Comparison of ENCODE assay signal across 8 mouse cellular contexts in the genomic region with DNA sequence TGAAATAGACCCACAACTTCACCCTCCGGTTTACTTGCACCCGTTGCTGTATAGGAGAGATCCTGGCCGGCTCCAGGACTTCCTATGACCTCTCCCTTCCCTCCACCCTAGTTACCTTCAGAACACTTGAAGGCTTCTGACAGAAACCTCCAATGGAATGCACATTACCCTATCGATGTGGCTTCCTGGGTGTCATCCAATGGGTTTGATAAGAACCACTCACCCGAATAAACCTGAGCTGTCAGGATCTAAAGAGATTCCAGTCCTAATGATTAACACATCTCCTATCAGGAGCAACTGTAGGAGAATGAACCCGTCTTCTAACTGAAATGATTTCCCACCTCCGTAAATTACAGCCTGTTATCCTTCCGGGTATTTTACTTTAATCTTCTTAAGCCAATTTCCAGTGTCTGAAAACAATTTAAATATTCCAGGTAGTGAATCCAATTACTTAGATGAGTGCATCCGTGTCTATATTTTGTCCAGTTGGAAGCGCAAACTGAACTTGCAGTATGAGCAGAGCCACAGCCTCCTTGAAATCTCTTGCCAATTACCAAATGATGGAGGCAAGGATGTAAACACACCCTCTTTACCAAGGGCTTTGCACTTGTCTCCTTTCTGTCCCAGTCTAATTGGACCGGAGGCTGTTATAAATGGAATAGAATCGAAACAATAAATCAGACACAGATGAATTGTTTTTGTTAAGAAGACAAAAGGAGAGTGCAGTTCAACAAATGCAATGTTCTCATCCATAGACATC. TPM values are rescaled to one million over a fixed set of nuclear protein-coding genes. Genes with fewer than 3 reads are reported as not detected.
A peak's percentile ranks its signal among the peaks of the same experiment; 100 is the strongest.
DNase-seq lines count a peak whose midpoint lies in the region; ATAC-seq and TF ChIP-seq lines count a peak whose summit lies in the region.

No protein-coding gene starts in this region.

- peak overlapping the region; percentile 95 for H3K4me2 ChIP-seq in heart, embryonic 13.5 days
- H3K4me2 ChIP-seq in embryonic facial prominence, embryonic 15.5 days (replicated peaks): peak overlapping the region; percentile 92
- peak overlapping the region; percentile 84 for H3K4me2 ChIP-seq in intestine, postnatal 0 days (replicated peaks; ENCODE audit: low read depth)
- H3K4me2 ChIP-seq in midbrain, embryonic 16.5 days (ENCODE audit: low read length): peak overlapping the region; percentile 83

- TF ChIP-seq CTCF in intestine, postnatal 0 days (IDR thresholded peaks at IDR 0.05; ENCODE audit: low read depth): no peak

- H3K27ac ChIP-seq in heart, embryonic 13.5 days (replicated peaks): no peak overlapping the region
- no peak overlapping the region for H3K27ac ChIP-seq in embryonic facial prominence, embryonic 15.5 days (replicated peaks)
- H3K27ac ChIP-seq in intestine, postnatal 0 days (ENCODE audit: low read depth, low read length): no peak overlapping the region
- H3K27ac ChIP-seq in midbrain, embryonic 16.5 days (ENCODE audit: low read length): no peak overlapping the region

- H3K9ac ChIP-seq in heart, embryonic 13.5 days: peak overlapping the region; percentile 86; the same call in 1 of the 2 replicates
- H3K9ac ChIP-seq in embryonic facial prominence, embryonic 15.5 days: no peak overlapping the region
- H3K9ac ChIP-seq in intestine, postnatal 0 days (ENCODE audit: low read depth, low read length): no peak overlapping the region
- peak overlapping the region; percentile 89 for H3K9ac ChIP-seq in midbrain, embryonic 16.5 days (ENCODE audit: low read depth, low read length)

- no peak for DNase-seq in heart, adult 18-20 months
- DNase-seq in urinary bladder, postnatal 4 days (ENCODE audit: low spot score in 2 of 2): no peak
- no peak for DNase-seq in MN1 (ENCODE audit: low spot score)
- DNase-seq in ovary, adult 18-20 months (ENCODE audit: low spot score): no peak

- H3K9me3 ChIP-seq in heart, embryonic 13.5 days: no peaks in the 10 kb centered on the region
- H3K9me3 ChIP-seq in embryonic facial prominence, embryonic 15.5 days (replicated peaks): no peaks in the 10 kb centered on the region
- H3K9me3 ChIP-seq in intestine, postnatal 0 days (ENCODE audit: control insufficient read depth): no peaks in the 10 kb centered on the region
- H3K9me3 ChIP-seq in midbrain, embryonic 16.5 days (replicated peaks; ENCODE audit: control insufficient read depth, low read length, poor library complexity, severe bottlenecking): no peaks in the 10 kb centered on the region

- no peak for ATAC-seq in heart, embryonic 13.5 days (ENCODE audit: extremely low read depth, insufficient number of reproducible peaks, low FRiP score, low TSS enrichment)
- no peak for ATAC-seq in embryonic facial prominence, embryonic 15.5 days (ENCODE audit: insufficient number of reproducible peaks, low FRiP score, low TSS enrichment, low read depth)
- ATAC-seq in intestine, postnatal 0 days: no peak
- ATAC-seq in midbrain, embryonic 16.5 days: no peak

- peaks cover 18% of the 10 kb centered on the region for H3K27me3 ChIP-seq in heart, embryonic 13.5 days (replicated peaks)
- no peaks in the 10 kb centered on the region; the same call in 1 of the 2 replicates for H3K27me3 ChIP-seq in embryonic facial prominence, embryonic 15.5 days
- H3K27me3 ChIP-seq in intestine, postnatal 0 days (replicated peaks; ENCODE audit: control insufficient read depth, insufficient read depth, low read length): no peaks in the 10 kb centered on the region; the same call in 1 of the 2 replicates
- no peaks in the 10 kb centered on the region for H3K27me3 ChIP-seq in midbrain, embryonic 16.5 days (ENCODE audit: control insufficient read depth, insufficient read depth, low read depth, low read length)

- peak overlapping the region; percentile 78 for H3K4me3 ChIP-seq in heart, embryonic 13.5 days
- H3K4me3 ChIP-seq in embryonic facial prominence, embryonic 15.5 days (replicated peaks): peak overlapping the region; percentile 68
- peak overlapping the region; percentile 64 for H3K4me3 ChIP-seq in intestine, postnatal 0 days (ENCODE audit: low read depth, low read length)
- H3K4me3 ChIP-seq in midbrain, embryonic 16.5 days (ENCODE audit: low read depth, low read length): peak overlapping the region; percentile 79

- peaks cover 10% of the 10 kb centered on the region for H3K4me1 ChIP-seq in heart, embryonic 13.5 days
- H3K4me1 ChIP-seq in embryonic facial prominence, embryonic 15.5 days: peaks cover 12% of the 10 kb centered on the region; the same call in 1 of the 2 replicates
- no peaks in the 10 kb centered on the region for H3K4me1 ChIP-seq in intestine, postnatal 0 days (replicated peaks; ENCODE audit: control insufficient read depth, insufficient read depth, low read length)
- H3K4me1 ChIP-seq in midbrain, embryonic 16.5 days (ENCODE audit: control insufficient read depth, insufficient read depth, low read length): peaks cover 6% of the 10 kb centered on the region

- WGBS in heart, embryonic 13.5 days: 49% methylated on average over 12 of the region's 12 CpGs
- 52% methylated on average over 12 of the region's 12 CpGs for WGBS in embryonic facial prominence, embryonic 15.5 days
- WGBS in intestine, postnatal 0 days: 53% methylated on average over 12 of the region's 12 CpGs
- 34% methylated on average over 12 of the region's 12 CpGs for WGBS in midbrain, embryonic 16.5 days

- no peaks in the 10 kb centered on the region for H3K36me3 ChIP-seq in heart, embryonic 13.5 days
- H3K36me3 ChIP-seq in embryonic facial prominence, embryonic 15.5 days: no peaks in the 10 kb centered on the region
- no peaks in the 10 kb centered on the region for H3K36me3 ChIP-seq in intestine, postnatal 0 days (ENCODE audit: control insufficient read depth, insufficient read depth)
- no peaks in the 10 kb centered on the region for H3K36me3 ChIP-seq in midbrain, embryonic 16.5 days (ENCODE audit: control insufficient read depth, insufficient read depth, low read length)

RNA-seq across cellular contexts. Expression of a gene that starts 1.6 kb away (rescaled TPM):
- polyA plus RNA-seq in heart, embryonic 13.5 days (2015; fragmentation: Nextera tagmentation; extraction: Ambion mirVana): 3.9 and 5.9 TPM in 2 replicates
- 1 to 10 TPM; 4.2 to 5.0 TPM for total RNA-seq in heart, adult 18-20 months (2021)
- polyA plus RNA-seq in embryonic facial prominence, embryonic 15.5 days (2015; fragmentation: Nextera tagmentation; extraction: Ambion mirVana): 10.7 and 11.1 TPM in 2 replicates
- polyA plus RNA-seq in intestine, postnatal 0 days (2015; fragmentation: Nextera tagmentation; extraction: Ambion mirVana): 7.7 and 8.2 TPM in 2 replicates
- polyA plus RNA-seq in midbrain, embryonic 16.5 days (2015; fragmentation: Nextera tagmentation; extraction: Ambion mirVana): 35.8 and 35.9 TPM in 2 replicates

Comparison
In these comparisons a context has a peak if more than half of its experiments do, and no peak if none do; other contexts are left out.
1. H3K9ac ChIP-seq: peak in heart, embryonic 13.5 days (single experiment) and midbrain, embryonic 16.5 days (single experiment); none in embryonic facial prominence, embryonic 15.5 days (single experiment) and intestine, postnatal 0 days (single experiment).
2. Peak in every context shown above with its lines, with median percentiles within 50 percentile points of each other: H3K4me2 ChIP-seq and H3K4me3 ChIP-seq.